Mouse (Mus musculus): ENCODE measurements around the gene Nodal.

Gene Nodal

GRCm38 (mm10) chr10:61417672-61418071 lies at the start of gene Nodal:
Nodal (plus strand) TSS chr10:61417972.
- no peak for DNase-seq (ENCODE audit: extremely low read depth, insufficient read length, low spot score)

- DNase-seq (ENCODE audit: extremely low read depth, insufficient read length, low spot score), result no peak
Measured at GRCm38 (mm10) chr10:61369755-61370154, 48.0 kb upstream of the Nodal start.

- no peak for DNase-seq (ENCODE audit: extremely low read depth, insufficient read length, low spot score)
Measured at GRCm38 (mm10) chr10:61370273-61370979, 47.3 kb upstream of the Nodal start.

- no peak for DNase-seq (ENCODE audit: extremely low read depth, insufficient read length, low spot score)
Measured at GRCm38 (mm10) chr10:61371884-61372584, 45.7 kb upstream of the Nodal start.

GRCm38 (mm10) chr10:61372585-61372923 lies 45.2 kb upstream of the Nodal start:
- no peak for DNase-seq (ENCODE audit: extremely low read depth, insufficient read length, low spot score)

- no peak for DNase-seq (ENCODE audit: extremely low read depth, insufficient read length, low spot score)
Measured at GRCm38 (mm10) chr10:61374076-61374475, 43.7 kb upstream of the Nodal start.

GRCm38 (mm10) chr10:61374771-61375481 lies 42.8 kb upstream of the Nodal start:
- no peak for DNase-seq (ENCODE audit: extremely low read depth, insufficient read length, low spot score)

- no peak for DNase-seq (ENCODE audit: extremely low read depth, insufficient read length, low spot score)
Measured at GRCm38 (mm10) chr10:61378050-61378449, 39.7 kb upstream of the Nodal start.

- DNase-seq (ENCODE audit: extremely low read depth, insufficient read length, low spot score), result no peak
Measured at GRCm38 (mm10) chr10:61378698-61379097, 39.1 kb upstream of the Nodal start.

- no peak for DNase-seq (ENCODE audit: extremely low read depth, insufficient read length, low spot score)
Measured at GRCm38 (mm10) chr10:61379340-61380040, 38.3 kb upstream of the Nodal start.

- no peak for DNase-seq (ENCODE audit: extremely low read depth, insufficient read length, low spot score)
Measured at GRCm38 (mm10) chr10:61380186-61380585, 37.6 kb upstream of the Nodal start.

GRCm38 (mm10) chr10:61381823-61382222 lies 35.9 kb upstream of the Nodal start:
- DNase-seq (ENCODE audit: extremely low read depth, insufficient read length, low spot score), result no peak

GRCm38 (mm10) chr10:61382281-61382731 lies 35.5 kb upstream of the Nodal start:
- DNase-seq (ENCODE audit: extremely low read depth, insufficient read length, low spot score), result no peak

- peak; percentile 96 for DNase-seq (ENCODE audit: extremely low read depth, insufficient read length, low spot score)
Measured at GRCm38 (mm10) chr10:61383021-61383714, 34.6 kb upstream of the Nodal start, which contains the start of gene Pald1. Pald1 (minus strand) TSS chr10:61383530.

GRCm38 (mm10) chr10:61383715-61384047 lies 34.1 kb upstream of the Nodal start:
- no peak for DNase-seq (ENCODE audit: extremely low read depth, insufficient read length, low spot score)

- DNase-seq (ENCODE audit: extremely low read depth, insufficient read length, low spot score), result no peak
Measured at GRCm38 (mm10) chr10:61385174-61385573, 32.6 kb upstream of the Nodal start.

- no peak for DNase-seq (ENCODE audit: extremely low read depth, insufficient read length, low spot score)
Measured at GRCm38 (mm10) chr10:61386284-61386683, 31.5 kb upstream of the Nodal start.

GRCm38 (mm10) chr10:61389020-61389419 lies 28.8 kb upstream of the Nodal start:
- no peak for DNase-seq (ENCODE audit: extremely low read depth, insufficient read length, low spot score)

- no peak for DNase-seq (ENCODE audit: extremely low read depth, insufficient read length, low spot score)
Measured at GRCm38 (mm10) chr10:61390148-61390547, 27.6 kb upstream of the Nodal start.

GRCm38 (mm10) chr10:61392584-61392983 lies 25.2 kb upstream of the Nodal start:
- DNase-seq (ENCODE audit: extremely low read depth, insufficient read length, low spot score), result no peak

Data from 3134 (cell line).